Mouse (Mus musculus): ENCODE measurements around the gene Cep68. TPM values are rescaled to one million over a fixed set of nuclear protein-coding genes. Genes with fewer than 3 reads are reported as not detected.
A peak's percentile ranks its signal among the peaks of the same experiment; 100 is the strongest.

Gene Cep68
- polyA plus RNA-seq, 1 experiment from 2014 or later: 35.3 TPM

GRCm38 (mm10) chr11:20245316-20245715 lies 3.9 kb downstream of the Cep68 start:
- Histone ChIP-seq H3K9me3 (ENCODE audit: control insufficient read depth, low read length) (no peaks in the 10 kb centered on the region), H3K4me1 (ENCODE audit: control insufficient read depth, insufficient read depth, low read length) (peaks cover 17% of the 10 kb centered on the region), H3K4me3 (ENCODE audit: low read depth, low read length) (no peak overlapping the region), H3K27me3 (ENCODE audit: control insufficient read depth, insufficient read depth, low read length) (no peaks in the 10 kb centered on the region), H3K9ac (ENCODE audit: low read length) (no peak overlapping the region), H3K27ac (ENCODE audit: low read depth, low read length) (no peak overlapping the region), H3K4me2 (ENCODE audit: low read depth) (no peak overlapping the region), H3K36me3 (ENCODE audit: control insufficient read depth, insufficient read depth, low read length) (peaks cover 4% of the 10 kb centered on the region)
- 95% methylated on average over 6 of the region's 6 CpGs for WGBS
- DNase-seq (ENCODE audit: low spot score): no peak
- ATAC-seq (ENCODE audit: insufficient read depth, low FRiP score, low TSS enrichment): no peak

- Histone ChIP-seq H3K4me2 (ENCODE audit: low read depth) (no peak overlapping the region), H3K9ac (ENCODE audit: low read length) (peak overlapping the region; percentile 18; the same call in 1 of the 2 replicates), H3K4me3 (ENCODE audit: low read depth, low read length) (no peak overlapping the region), H3K9me3 (ENCODE audit: control insufficient read depth, low read length) (no peaks in the 10 kb centered on the region), H3K4me1 (ENCODE audit: control insufficient read depth, insufficient read depth, low read length) (peaks cover 17% of the 10 kb centered on the region), H3K27me3 (ENCODE audit: control insufficient read depth, insufficient read depth, low read length) (no peaks in the 10 kb centered on the region), H3K36me3 (ENCODE audit: control insufficient read depth, insufficient read depth, low read length) (peaks cover 8% of the 10 kb centered on the region), H3K27ac (ENCODE audit: low read depth, low read length) (no peak overlapping the region)
- ATAC-seq (ENCODE audit: insufficient read depth, low FRiP score, low TSS enrichment) (no peak), DNase-seq (ENCODE audit: low spot score) (no peak)
- 83% methylated on average over 16 of the region's 16 CpGs for WGBS
These were observed 4.6 kb downstream of the Cep68 start for GRCm38 (mm10) chr11:20244336-20245290.

GRCm38 (mm10) chr11:20243214-20243913 lies 5.9 kb downstream of the Cep68 start:
- 54% methylated on average over 9 of the region's 9 CpGs for whole genome bisulfite sequencing
- no peak overlapping the region for H3K4me2 ChIP-seq (ENCODE audit: low read depth)
- H3K9ac ChIP-seq (ENCODE audit: low read length): no peak overlapping the region
- DNase-seq (ENCODE audit: low spot score) (no peak), ATAC-seq (ENCODE audit: insufficient read depth, low FRiP score, low TSS enrichment) (no peak)
- H3K27me3 ChIP-seq (ENCODE audit: control insufficient read depth, insufficient read depth, low read length): no peaks in the 10 kb centered on the region
- H3K36me3 ChIP-seq (ENCODE audit: control insufficient read depth, insufficient read depth, low read length): peaks cover 15% of the 10 kb centered on the region
- H3K4me3 ChIP-seq (ENCODE audit: low read depth, low read length): no peak overlapping the region
- no peak overlapping the region for H3K27ac ChIP-seq (ENCODE audit: low read depth, low read length)
- H3K9me3 ChIP-seq (ENCODE audit: control insufficient read depth, low read length): no peaks in the 10 kb centered on the region
- H3K4me1 ChIP-seq (ENCODE audit: control insufficient read depth, insufficient read depth, low read length): peaks cover 16% of the 10 kb centered on the region

- Histone ChIP-seq H3K27ac (ENCODE audit: low read depth, low read length) (no peak overlapping the region), H3K9me3 (ENCODE audit: control insufficient read depth, low read length) (no peaks in the 10 kb centered on the region), H3K36me3 (ENCODE audit: control insufficient read depth, insufficient read depth, low read length) (peaks cover 18% of the 10 kb centered on the region), H3K4me3 (ENCODE audit: low read depth, low read length) (no peak overlapping the region), H3K4me2 (ENCODE audit: low read depth) (no peak overlapping the region), H3K9ac (ENCODE audit: low read length) (no peak overlapping the region), H3K4me1 (ENCODE audit: control insufficient read depth, insufficient read depth, low read length) (peaks cover 7% of the 10 kb centered on the region; the same call in 1 of the 2 replicates), H3K27me3 (ENCODE audit: control insufficient read depth, insufficient read depth, low read length) (no peaks in the 10 kb centered on the region)
- DNase-seq (ENCODE audit: low spot score) (no peak), ATAC-seq (ENCODE audit: insufficient read depth, low FRiP score, low TSS enrichment) (no peak)
- WGBS: 88% methylated on average over 6 of the region's 6 CpGs
These were observed 6.7 kb downstream of the Cep68 start for GRCm38 (mm10) chr11:20242366-20243056.

- Histone ChIP-seq H3K27me3 (ENCODE audit: control insufficient read depth, insufficient read depth, low read length) (no peaks in the 10 kb centered on the region), H3K27ac (ENCODE audit: low read depth, low read length) (no peak overlapping the region), H3K4me1 (ENCODE audit: control insufficient read depth, insufficient read depth, low read length) (no peaks in the 10 kb centered on the region), H3K4me2 (ENCODE audit: low read depth) (no peak overlapping the region), H3K9me3 (ENCODE audit: control insufficient read depth, low read length) (no peaks in the 10 kb centered on the region), H3K36me3 (ENCODE audit: control insufficient read depth, insufficient read depth, low read length) (peaks cover 23% of the 10 kb centered on the region), H3K9ac (ENCODE audit: low read length) (no peak overlapping the region), H3K4me3 (ENCODE audit: low read depth, low read length) (no peak overlapping the region)
- no peak for DNase-seq (ENCODE audit: low spot score)
- ATAC-seq (ENCODE audit: insufficient read depth, low FRiP score, low TSS enrichment): no peak
- WGBS: 95% methylated on average over 7 of the region's 7 CpGs
These were observed 7.9 kb downstream of the Cep68 start for GRCm38 (mm10) chr11:20241311-20241710.

GRCm38 (mm10) chr11:20240331-20240730 lies 8.9 kb downstream of the Cep68 start:
- H3K9ac ChIP-seq (ENCODE audit: low read length): no peak overlapping the region
- no peak overlapping the region for H3K27ac ChIP-seq (ENCODE audit: low read depth, low read length)
- no peak for DNase-seq (ENCODE audit: low spot score)
- ATAC-seq (ENCODE audit: insufficient read depth, low FRiP score, low TSS enrichment): no peak
- no peak overlapping the region for H3K4me3 ChIP-seq (ENCODE audit: low read depth, low read length)
- no peaks in the 10 kb centered on the region for H3K4me1 ChIP-seq (ENCODE audit: control insufficient read depth, insufficient read depth, low read length)
- peaks cover 23% of the 10 kb centered on the region for H3K36me3 ChIP-seq (ENCODE audit: control insufficient read depth, insufficient read depth, low read length)
- no peaks in the 10 kb centered on the region for H3K9me3 ChIP-seq (ENCODE audit: control insufficient read depth, low read length)
- WGBS: 94% methylated on average over 5 of the region's 5 CpGs
- no peaks in the 10 kb centered on the region for H3K27me3 ChIP-seq (ENCODE audit: control insufficient read depth, insufficient read depth, low read length)
- no peak overlapping the region for H3K4me2 ChIP-seq (ENCODE audit: low read depth)

- H3K27ac ChIP-seq (ENCODE audit: low read depth, low read length): no peak overlapping the region
- no peak for ATAC-seq (ENCODE audit: insufficient read depth, low FRiP score, low TSS enrichment)
- no peak overlapping the region for H3K4me3 ChIP-seq (ENCODE audit: low read depth, low read length)
- DNase-seq (ENCODE audit: low spot score): no peak
- H3K36me3 ChIP-seq (ENCODE audit: control insufficient read depth, insufficient read depth, low read length): peaks cover 26% of the 10 kb centered on the region
- WGBS: 91% methylated on average over 9 of the region's 9 CpGs
- no peak overlapping the region for H3K9ac ChIP-seq (ENCODE audit: low read length)
- H3K27me3 ChIP-seq (ENCODE audit: control insufficient read depth, insufficient read depth, low read length): no peaks in the 10 kb centered on the region
- H3K9me3 ChIP-seq (ENCODE audit: control insufficient read depth, low read length): no peaks in the 10 kb centered on the region
- no peaks in the 10 kb centered on the region for H3K4me1 ChIP-seq (ENCODE audit: control insufficient read depth, insufficient read depth, low read length)
- H3K4me2 ChIP-seq (ENCODE audit: low read depth): no peak overlapping the region
These were observed 9.9 kb downstream of the Cep68 start for GRCm38 (mm10) chr11:20239279-20239861.

GRCm38 (mm10) chr11:20237976-20238375 lies 11.3 kb downstream of the Cep68 start:
- Histone ChIP-seq H3K4me1 (ENCODE audit: control insufficient read depth, insufficient read depth, low read length) (no peaks in the 10 kb centered on the region), H3K9me3 (ENCODE audit: control insufficient read depth, low read length) (no peaks in the 10 kb centered on the region), H3K36me3 (ENCODE audit: control insufficient read depth, insufficient read depth, low read length) (peaks cover 29% of the 10 kb centered on the region), H3K27me3 (ENCODE audit: control insufficient read depth, insufficient read depth, low read length) (no peaks in the 10 kb centered on the region), H3K27ac (ENCODE audit: low read depth, low read length) (no peak overlapping the region), H3K9ac (ENCODE audit: low read length) (no peak overlapping the region), H3K4me2 (ENCODE audit: low read depth) (no peak overlapping the region), H3K4me3 (ENCODE audit: low read depth, low read length) (no peak overlapping the region)
- WGBS: 94% methylated on average over 3 of the region's 3 CpGs
- DNase-seq (ENCODE audit: low spot score): no peak
- ATAC-seq (ENCODE audit: insufficient read depth, low FRiP score, low TSS enrichment): no peak

Measured in neural tube, embryonic 11.5 days (tissue).